Mouse (Mus musculus) hindlimb bud, embryonic 11.5 days (tissue): ENCODE data around the gene Alkbh7.

Source experiments
- DNase-seq: peaks from one replicate; pipeline ENCODE4 v3.0.0-alpha.2; 2012; ENCODE audit warnings: low read depth, low spot score; ENCODE audit errors: extremely low spot score

The Alkbh7 gene

DNA sequence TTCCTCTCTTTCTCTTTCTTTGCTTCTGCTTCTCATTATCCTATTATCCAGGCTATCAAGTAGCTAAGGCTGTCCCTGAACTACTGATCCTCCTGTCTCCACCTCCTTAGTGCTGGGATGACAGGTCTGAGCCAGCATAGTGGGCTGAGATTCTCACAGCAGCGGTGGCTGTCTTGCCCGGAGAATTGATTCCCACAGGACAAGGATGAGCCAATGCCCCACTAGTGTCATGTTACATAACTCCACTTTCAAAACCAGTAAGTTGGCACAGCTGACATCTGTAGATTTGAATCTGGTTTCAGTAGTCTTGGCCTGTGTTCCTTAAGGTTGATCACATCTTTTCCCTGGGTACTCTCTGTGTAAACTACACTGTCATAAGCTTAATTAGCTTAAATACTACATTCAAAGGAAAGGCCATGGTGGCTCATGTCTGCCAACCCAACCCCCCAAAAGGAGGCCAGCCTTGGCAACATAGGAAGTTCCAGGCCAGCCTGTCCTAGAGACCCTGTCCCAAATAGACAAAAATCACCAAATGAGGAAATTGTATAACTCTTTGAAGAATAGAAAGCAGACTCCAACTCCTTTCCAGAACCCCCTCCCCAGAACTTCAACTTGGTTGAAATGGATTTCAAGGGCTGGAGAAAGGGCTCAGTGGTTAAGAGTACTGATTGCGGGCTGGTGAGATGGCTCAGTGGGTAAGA is 10.9 kb upstream of the Alkbh7 start:
- no peak for DNase-seq

DNA sequence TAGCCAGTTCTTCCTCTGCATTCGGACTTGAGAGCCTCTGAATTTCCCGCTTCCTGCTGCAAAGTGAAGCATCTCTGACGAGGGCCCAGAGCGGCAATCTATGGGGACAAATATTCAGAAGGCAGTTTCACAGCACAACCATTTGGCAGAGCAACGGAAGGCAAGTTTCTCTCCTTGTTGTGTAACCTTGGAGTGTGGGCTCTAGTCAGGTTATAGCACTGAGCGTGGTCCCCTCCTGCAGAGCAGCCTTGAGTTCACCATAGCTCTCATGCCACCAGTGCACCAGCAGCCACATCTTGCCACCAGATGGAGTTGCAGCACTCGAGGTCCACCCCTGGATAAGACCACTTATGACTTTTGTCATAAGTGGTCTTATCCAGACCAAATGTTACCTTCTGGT is 8.7 kb upstream of the Alkbh7 start:
- DNase-seq, result no peak

DNA sequence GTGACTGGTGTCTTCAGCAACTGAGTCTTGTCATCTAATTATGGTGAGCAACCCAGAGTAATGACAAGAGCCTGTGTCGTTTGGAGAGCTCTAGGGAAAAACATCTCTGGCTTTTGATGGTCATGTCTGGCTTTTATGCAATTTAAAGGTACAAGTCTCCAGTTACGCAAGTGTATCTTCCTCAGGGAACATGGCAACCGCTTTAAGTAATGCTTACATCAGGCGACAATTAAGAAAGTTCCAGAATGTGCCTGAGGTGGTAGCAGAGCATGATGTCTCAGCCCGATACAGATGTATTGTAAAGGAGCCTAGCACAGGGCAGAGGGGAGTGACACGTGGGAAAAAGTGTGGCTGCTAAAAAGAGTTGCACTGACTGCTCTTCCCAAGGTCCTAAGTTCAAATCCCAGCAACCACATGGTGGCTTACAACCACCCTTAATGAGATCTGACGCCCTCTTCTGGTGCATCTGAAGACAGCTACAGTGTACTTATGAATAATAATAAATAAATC is 8.2 kb upstream of the Alkbh7 start:
- no peak for DNase-seq

DNA sequence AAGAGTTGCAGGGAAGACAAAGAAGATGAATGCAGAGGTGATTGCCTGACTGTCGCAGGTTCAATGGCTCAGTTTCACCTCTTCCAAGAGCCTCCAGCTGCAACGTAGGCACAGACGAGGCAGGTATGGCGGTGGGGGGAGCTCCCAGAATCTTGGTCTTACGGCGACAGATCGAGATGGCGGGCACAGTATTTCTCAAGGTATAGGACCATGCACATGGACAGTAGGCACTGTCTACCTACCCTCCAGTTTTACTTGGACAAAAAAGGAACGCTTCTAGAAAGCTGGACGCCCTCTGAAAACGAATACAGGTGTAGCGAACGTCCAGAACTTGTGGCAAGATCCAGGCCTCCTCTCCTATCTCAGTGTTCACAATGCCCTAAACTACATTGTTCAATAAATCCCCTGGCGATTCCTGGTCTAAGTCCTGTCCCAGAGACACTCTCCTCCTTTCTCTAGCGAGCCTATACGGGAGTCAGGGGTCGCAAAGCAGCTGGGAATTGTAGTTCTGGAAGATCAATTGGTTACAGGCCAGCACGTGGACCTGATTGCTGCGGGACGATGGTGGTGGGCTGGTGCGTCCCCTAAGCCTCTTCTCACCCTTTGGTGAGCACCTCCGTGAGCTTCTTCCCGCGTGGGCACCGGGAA is 7.5 kb upstream of the Alkbh7 start:
- DNase-seq, result peak; percentile 71

DNA sequence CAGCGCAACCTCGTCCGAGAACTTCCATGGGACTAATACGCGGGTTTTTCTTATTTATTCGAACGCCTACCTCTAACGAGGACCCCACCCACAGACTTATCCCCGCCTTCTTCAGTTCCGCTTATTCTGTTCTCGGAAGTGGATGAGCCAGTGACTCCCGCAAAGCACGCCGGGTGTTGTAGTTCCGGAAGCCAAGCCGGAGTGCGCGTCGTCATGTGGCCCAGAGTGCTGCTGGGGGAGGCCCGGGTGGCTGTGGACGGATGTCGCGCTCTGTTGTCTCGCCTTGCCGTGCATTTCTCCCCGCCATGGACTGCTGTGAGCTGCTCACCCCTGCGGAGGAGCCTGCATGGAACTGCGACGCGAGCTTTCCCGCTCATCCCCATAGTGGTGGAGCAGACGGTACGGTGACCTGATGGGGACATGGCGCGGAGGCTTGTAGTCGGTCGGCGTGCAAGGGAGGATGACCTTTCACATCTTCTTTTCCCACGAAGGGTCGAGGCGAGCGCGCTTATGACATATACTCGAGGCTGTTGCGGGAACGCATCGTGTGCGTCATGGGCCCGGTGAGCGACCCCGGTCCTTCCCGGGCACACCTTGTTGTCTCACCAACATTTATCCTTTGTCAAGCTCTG is 6.9 kb upstream of the Alkbh7 start, which contains the start of gene Clpp:
Clpp (plus strand) TSS at position 191 of the 632 bp plus-strand sequence.
- peak; percentile 87 for DNase-seq

DNA sequence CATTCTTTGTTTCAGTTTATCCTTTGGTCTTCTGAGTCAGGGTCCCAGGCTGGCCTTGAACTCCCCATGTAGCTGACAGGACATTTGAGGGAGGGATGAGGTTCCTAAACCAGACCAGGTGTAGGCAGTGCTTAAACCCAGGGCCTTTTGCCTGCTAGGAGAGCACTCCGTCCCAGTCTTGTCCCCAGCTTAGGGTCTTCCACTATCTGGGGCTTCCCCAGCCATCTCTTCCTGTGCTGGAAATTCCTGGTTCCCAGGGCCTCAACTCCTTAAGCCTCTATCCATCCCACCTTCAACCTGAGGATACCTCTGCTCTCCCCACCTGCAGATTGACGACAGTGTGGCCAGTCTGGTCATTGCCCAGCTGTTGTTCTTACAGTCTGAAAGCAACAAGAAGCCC is 6.2 kb upstream of the Alkbh7 start:
- no peak for DNase-seq

DNA sequence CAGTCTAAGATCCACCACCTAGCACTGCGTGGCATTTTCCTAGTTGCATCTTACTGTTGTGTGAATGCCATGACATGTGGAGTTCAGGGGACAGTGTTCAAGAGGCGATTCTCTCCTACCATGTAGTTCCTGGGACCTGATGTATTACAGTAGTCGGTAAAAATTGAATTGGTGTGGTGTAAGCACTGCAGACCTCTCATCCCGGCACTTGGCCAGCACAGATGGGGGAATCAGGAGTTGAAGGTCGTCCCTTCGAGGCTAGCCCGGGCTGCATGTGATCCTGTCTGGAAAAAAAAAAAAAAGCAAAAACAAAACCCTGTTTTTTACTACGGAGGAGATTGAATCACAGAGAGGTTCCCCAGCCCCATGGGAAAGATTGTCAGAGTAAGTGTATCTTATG is 2.1 kb upstream of the Alkbh7 start:
- no peak for DNase-seq

DNA sequence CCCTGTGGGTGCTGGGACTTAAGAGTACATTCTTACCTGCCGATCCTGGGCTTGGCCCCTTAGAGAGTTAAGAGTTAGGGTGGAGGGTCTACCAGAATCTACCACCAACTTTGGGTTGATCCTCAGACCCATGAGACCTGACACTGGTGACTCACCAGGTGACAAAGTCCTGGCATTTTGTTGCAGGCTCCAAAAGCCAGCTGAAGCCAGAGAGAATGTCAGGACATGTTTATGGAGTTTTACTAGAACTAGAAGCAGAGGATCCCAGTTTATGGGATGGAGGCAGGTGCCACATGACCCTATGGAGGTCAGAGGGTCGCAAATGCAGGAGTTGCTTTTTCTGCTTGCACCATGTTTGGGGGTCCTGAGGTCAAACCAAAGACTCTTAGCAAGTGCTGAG is 633 bp upstream of the Alkbh7 start:
- no peak for DNase-seq

DNA sequence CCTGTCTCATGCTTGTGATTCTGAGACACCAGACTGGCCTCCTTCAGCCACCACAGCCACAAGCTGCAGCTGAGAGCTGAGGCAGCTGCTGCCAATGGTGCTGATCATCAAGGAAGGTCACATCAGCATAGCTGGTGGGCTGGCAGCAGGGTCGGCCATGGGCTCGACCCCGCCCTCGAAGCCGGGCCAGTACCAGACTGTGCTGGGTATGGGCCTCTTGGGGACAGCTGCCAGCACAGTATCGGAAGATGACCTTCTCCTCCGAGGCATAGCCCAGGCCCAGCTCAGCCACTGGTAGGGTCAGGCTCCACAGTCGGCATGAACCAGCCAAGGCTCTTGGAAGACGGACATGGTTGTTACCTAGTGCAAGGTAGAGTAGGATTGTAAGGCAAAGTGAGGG is 2.3 kb downstream of the Alkbh7 start:
- DNase-seq, result no peak

DNA sequence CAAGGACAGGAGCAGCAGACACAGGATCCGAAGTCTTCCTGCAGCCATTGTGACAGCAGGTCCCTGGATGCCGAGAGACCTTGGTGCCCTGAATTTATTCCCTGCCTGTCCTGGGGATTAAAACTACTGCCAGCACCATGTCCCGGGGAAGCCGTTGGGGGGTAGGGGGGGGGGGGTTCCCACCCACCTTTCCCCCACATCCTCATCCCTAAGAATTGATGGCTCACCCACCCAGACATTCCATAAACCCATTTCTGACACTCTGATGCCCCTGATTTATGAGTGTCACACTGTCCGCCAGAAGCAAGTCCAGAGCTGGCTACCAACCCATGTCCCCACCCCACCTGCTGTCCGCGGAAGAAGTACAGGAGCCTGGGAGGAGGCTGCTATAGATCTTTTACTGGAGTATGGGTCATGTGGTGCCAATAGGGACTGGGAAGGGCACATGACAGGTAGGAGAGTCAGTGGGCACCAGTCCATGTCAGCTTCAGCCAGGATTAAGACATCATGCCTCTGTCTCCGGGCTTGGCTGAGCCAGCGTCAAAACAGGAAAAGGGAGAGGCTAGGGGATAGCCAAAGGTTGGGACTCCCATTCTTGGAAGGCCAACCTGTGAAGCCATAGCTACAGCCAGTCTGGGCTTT is 3.0 kb downstream of the Alkbh7 start, which contains the start of gene Pspn:
Pspn (minus strand) TSS at position 51 of the 642 bp plus-strand sequence.
- no peak for DNase-seq

DNA sequence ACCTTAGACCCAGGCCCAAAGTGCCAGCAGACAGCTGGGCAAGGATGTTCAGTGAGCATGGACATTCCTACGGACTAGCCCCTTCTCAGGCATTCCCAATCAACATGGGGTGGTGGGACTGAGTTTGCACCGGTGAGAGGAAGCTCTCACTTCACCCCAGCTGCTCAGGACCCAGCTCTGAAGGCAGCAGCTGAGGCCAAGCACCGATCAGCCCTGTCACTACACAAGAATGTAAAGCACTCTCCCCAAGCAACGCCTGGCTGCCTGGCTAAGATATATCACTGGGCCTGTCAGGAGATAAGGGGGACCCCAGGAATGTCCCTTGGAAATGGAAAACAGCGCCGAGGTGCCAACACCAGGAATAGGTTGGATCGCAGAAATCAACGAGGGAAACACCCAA is 4.1 kb downstream of the Alkbh7 start:
- no peak for DNase-seq

DNA sequence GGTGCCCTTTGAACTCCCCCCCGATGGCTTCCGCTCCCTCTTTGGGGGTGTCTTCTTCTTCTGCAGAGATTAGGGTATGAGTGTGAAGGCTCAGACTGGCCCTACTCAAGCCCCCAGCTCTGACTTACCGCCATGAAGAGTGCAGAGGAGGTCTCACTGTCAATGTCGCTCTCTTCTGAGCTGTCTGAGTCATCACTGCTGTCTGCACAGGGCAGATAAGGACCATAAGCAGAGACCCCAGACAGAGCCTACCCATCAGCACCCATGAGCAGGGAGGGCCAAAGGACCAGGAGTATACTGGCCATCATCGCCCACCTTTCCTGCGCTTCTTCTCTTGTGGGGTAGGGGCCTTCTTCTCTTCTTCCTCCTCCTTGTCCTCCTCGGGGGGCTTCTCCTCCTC is 6.9 kb downstream of the Alkbh7 start:
- DNase-seq, result no peak

DNA sequence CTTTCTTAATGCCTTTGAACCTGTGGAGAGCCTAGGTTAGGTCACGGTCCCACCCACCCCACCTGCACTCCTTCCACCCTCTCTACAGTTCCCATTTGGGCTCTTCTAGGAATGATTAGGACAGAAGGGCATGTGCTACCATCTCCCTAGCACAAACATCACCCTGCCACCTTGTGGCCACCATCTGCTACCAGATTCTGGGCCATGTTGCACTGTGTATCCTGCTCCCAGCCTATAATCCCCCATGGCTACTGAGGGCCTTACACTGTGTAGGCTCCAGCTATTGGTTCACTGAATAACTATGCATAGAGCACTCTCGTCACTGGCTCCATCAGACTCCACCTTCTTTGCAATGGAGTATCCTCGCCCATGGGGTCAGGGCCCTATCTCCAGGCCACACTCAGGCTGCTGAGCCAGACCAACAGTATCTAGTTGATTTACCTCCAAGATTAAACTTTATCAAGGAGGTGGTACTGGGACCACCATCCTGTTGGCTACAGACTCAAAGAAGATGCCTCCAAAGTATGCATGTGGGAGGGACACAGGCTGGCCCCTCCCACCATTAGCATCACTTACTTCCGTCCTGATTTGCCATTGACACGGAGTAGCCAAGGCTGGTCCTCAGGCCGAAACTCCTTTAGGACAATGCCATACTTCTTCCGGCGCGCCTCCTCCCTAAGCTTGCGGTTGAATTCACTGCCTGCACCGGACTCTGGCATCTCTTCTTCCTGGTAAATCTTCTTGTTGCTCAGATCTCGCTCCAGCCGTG is 10.2 kb downstream of the Alkbh7 start:
- DNase-seq, result no peak

DNA sequence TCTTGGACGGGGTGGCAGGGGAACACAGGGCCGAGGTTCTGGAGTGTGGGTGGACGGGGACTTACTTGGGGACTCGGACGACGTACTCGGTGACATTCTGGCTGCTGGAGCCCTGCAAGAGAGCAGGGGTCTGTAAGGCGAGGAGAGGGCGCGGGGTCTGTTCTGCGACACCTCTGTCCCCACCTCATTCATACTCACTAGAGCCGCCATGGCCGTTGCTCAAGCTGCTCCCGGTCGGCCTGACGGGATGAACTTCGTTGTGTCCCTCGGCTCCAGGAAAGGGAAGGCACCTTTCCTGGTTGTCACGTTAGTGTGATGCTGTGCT is 13.7 kb downstream of the Alkbh7 start:
- DNase-seq, result no peak

DNA sequence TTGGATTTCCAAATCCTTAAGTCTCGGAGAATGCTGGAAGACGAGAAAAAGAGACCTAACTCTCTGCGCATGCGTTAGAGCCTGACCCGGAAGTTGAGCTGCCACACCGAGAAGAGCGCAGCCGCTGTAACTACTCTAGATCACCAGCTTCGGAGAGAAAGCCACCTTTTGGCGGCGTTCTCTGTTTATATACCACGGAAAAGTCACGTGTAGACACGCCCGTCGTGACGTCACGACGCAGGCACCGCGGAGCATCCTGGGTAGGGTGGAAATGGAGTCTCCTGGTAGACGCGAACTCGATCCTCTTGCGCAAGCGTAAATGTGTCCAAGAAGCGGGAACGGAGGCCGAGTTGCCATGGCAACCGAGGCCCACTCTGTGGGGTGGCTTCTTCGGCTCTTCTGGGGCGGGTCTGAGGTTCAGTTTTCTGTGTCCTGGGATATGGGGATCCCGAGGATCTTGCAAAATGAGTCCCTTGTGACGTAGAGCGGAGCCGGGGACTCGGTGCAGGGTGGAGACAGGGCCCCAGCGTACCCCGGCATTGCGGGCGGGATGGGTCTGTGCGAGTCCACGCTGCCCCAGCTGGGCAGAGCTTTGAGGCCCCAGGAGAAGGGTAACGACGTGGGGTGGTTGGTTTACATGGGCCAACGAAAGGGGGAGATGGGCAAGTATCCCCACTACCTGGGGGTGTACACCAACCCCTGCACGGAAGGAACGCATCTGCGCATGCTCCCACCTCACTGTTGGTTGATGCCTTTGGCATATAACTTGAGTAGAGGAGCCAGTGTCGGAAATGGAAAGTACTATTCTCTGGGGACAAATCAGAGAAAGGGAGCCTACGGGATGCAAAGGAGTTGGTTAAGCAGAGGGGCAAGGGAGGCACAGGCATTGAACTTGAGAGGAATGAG is 14.3 kb downstream of the Alkbh7 start, which contains the start of the genes Gtf2f1 and Gm17949:
Gtf2f1 (minus strand) TSS at position 53 of the 906 bp plus-strand sequence.
Gm17949 (plus strand) TSS at position 234 of the 906 bp plus-strand sequence.
- peak; percentile 99 for DNase-seq

DNA sequence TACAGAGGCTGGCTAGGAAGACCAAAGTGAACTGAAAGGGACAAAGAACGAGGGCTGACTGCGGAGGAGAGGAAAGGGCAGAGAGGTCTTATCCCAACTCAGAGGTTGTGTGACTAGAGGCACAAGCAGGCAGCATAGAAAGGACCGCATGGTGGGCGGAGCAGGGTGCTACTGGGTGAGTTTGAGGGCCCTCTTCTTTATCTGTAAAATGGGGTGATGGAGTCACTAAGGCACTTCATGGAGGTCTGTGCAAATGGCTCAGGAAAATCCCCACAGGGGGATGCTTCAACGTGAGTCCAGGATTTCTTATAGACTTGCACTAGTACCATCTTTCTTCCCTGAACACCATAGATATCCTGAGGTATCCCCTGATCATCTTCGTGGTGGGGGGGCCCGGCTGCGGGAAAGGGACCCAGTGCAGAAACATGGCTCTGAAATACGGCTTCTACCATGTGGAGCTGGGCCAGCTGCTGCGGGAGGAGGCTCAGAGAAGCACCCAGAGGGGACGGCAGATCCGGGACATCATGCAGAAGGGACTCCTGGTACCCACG is 15.2 kb downstream of the Alkbh7 start:
- no peak for DNase-seq

DNA sequence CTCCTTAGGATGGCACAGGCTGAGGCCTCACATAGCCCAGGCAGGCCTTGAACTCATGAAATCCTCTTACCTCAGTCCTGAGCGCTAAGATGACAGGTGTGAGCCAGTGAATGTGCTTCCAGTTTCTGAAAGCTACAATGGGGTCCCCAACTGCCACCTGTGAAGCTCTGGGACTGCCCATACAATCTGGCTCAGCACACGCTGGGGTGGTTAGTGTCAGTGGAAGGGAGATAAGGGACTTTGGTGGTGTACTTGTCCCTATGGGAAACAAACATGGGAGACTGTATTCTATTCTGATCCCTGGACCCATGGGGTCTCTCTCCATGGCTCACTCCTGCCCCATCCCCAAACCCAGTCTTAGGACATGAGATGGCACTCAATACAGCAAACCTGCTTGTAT is 22.6 kb downstream of the Alkbh7 start:
- no peak for DNase-seq

DNA sequence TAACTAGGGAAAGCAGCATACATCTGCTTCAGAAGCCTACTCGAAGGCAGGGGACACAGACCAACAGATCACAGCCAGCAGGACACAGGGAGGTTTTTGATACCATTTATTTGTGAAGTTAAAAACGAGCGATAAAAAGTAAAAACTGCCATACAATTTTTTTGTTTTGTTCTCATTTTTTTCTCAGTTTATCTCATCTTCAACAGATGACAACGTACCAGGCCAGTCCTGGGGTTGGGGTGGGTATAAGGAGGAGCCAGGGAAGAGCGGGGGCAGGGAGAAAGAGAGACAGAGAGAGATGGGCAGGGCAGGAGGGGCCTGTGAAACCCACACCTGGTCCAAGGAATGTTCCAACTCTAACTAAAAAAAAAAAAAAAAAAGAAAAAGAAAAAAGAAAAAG is 23.8 kb downstream of the Alkbh7 start:
- DNase-seq, result no peak

DNA sequence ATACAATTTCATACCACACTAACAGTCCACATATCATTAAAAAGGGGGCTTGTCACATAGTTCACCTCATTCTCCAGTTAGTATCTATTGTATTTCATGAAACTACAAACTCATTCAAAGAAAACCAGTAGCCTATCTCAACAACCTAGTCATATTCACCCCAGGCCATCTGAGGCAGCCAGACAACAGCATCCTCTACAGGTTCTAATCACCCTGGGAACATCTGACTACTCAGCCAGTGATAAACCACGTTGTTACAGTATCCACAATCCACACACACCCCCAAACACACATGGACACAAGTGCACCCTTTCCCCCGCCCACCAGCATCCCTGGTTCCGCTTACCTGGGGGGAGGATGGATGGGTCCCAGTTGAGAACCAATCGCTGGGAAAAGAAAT is 30.3 kb downstream of the Alkbh7 start:
- DNase-seq, result no peak
